Mouse (Mus musculus) CD4-positive naive resting alpha-beta T cell, adult 57 days (primary cell): ENCODE measurements around the gene Pcyt2. TPM values are rescaled to one million over a fixed set of nuclear protein-coding genes. Genes with fewer than 3 reads are reported as not detected.

Experiments used
- total RNA-seq: library from RNA; stranded (reverse); gene quantifications from one replicate; pipeline ENCODE4 v1.2.4, GENCODE M21; 2023

Pcyt2 gene
- 153 TPM for total RNA-seq

DNA sequence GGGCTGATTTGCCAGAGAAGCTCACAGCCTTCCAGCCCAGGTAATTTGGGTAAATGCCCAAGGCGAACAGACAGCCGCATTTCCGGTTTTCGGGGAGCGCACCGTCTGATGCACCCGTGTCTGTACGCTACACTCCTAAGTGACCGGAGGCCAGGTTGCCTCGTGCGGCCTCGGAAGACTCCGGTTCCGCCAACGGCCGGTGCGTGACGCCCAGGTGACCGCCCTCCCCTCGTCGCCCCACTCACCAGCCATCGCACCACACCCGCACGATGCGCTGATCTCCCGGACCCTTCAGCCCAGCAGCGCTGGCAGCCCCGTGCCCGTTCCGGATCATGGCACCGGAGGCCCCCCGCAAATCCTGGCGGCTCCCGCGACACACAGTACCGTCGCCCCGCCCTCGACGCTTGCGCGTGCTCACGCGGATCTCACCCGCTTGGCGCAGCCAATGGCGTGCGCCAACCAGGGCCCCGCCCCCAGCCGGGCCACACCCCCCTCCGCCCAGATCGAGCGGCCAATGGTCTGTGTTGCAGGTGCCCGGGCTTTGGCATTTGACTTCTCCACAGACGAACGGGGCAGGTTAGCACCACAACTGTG lies at the start of gene Pcyt2:
Gene Pcyt2 (minus strand): TSS at position 418 of the 594 bp plus-strand sequence.

DNA sequence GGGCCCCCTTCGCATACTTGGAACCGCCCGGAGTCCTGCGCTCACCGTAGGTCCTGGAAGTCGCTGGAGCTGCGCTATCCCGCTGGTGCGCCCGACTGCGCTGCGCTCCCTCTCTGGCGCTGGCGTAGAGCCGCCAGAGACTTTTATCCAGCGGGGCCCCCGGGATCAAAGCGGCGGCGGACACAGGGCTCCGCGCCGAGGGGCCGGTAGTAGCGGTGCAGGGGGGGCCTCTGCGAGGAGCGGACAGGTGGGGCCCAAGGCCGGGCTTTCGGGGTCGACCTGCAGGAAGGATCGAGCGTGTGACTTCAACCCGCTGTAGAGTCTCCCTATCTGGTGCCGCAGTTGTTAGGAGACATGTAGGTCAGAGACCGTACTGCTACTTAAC lies 43.3 kb upstream of the Pcyt2 start, which contains the start of gene Notum:
Gene Notum (minus strand): TSS at position 100 of the 385 bp plus-strand sequence.

GRCm38 (mm10) chr11:120648001-120648476 lies 30.3 kb upstream of the Pcyt2 start, which contains the start of gene Myadml2:
Gene Myadml2, minus strand, starts transcription at chr11:120648158.

GRCm38 (mm10) chr11:120643601-120643987 lies 25.9 kb upstream of the Pcyt2 start, which contains the start of gene Pycr1:
Gene Pycr1, minus strand, starts transcription at chr11:120643769.

DNA sequence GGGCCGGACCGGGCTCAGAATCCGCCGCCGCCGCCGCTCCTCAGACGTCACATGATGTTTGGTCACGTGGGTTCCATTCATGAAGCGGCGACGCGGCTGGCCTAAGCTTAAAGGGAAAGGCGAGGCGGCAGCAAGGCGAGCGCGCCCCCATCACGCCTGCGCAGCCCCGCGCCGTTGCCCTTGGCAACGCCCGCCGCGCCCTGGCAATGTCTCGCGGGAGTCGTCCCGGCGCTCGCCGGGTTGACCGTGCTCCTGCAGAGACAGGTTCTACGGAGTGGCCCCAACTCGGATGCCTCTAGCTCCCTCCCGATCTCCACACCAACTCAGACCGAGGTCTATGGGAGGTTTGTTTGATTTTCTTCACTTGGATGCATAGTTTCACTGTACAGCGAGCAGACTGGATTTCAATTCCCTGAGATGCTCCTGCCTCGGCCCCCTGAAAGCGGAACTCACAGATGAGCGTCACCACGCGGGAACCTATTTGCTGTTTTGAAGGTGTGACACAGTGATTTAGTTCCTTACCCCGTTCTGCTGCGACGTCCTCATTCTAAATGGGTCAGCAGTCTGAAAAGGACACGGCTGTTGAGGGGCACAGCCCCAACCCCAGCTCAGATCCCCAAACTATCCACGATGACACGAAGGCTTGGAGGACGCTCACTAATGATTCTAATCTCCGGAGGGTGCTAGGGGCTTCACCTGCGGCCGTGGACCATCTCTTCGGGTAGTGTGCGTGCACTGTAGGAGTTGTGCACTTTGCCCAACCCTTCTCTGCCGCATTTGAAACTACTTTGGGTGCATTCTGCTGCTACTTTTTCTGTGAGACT lies 16.0 kb upstream of the Pcyt2 start, which contains the start of gene Mafg:
Gene Mafg (minus strand): TSS at position 81 of the 824 bp plus-strand sequence.

GRCm38 (mm10) chr11:120625152-120625775 lies 7.5 kb upstream of the Pcyt2 start, which contains the start of gene Sirt7:
Gene Sirt7, minus strand, starts transcription at chr11:120625240.

DNA sequence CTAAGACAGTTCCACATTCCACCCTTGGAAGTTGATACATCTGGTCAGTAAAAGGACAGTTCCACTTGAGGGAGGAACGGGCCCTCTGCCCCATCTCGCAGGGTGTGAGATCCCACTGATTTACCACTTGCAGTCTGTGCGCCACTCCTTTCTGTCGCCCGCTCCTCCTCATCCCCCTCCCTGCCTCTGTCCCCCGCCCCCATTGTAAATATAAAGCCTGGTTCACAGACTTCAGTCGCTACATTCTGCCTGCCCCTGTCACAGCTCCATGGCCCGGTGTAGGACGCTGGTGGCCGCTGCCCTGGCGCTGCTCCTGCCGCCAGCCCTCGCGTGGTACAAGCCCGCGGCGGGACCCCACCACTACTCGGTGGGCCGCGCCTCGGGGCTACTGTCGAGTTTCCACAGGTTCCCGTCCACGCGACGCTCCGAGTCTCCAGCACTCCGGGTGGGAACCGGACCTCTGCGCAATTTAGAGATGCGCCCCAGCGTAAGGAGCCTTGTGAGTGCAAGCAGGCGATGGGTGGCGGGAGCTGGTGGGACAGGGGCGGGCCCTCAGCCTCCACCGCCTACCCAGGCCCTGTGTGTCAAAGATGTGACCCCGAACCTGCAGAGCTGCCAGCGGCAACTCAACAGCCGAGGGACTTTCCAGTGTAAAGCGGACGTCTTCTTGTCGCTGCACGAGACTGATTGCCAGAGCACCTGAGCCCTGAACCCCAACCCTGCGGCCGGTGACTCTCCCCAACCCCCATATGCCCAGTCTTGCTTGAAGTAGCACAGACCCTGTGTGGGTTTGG lies 9.3 kb downstream of the Pcyt2 start, which contains the start of gene Npb:
Gene Npb (plus strand): TSS at position 237 of the 794 bp plus-strand sequence.

DNA sequence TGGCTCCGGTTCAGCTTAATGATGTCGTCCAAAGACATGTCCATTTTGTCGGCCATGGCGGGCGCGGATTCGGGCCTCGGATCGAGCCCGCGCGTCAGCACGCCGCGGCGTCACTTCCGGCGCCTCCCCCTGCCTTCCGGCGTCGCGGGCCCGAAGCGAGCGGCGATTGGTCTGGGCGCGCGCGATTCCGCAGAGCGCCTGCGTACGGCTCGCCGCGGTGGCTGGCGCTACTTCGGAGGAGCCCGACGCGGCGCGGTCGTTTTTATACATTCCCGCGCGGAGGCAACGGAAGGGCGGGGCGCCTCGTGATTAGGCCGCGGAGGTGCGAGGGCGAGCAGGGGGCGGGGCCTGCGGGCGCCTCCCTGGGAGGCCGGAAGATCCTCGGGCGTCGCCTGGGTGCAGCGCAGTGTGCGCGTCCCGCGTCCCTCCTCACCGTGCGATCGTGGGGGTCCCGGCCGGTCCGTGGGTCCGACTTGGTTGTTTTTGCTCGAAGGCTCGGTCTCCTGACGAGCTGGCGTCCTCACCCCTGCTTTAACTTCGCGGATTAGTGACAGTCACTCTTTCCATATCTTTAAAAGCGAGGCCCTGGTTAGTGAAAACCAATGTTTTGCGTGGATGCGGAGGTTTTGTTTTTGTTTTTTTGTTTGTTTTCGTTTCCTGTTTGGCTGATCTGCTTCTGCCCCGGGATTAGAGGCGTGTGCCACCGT lies 19.3 kb downstream of the Pcyt2 start, which contains the start of the genes Alyref and Anapc11:
Gene Alyref (minus strand): TSS at position 83 of the 707 bp plus-strand sequence.
Gene Anapc11 (plus strand): TSS at position 139 of the 707 bp plus-strand sequence.

DNA sequence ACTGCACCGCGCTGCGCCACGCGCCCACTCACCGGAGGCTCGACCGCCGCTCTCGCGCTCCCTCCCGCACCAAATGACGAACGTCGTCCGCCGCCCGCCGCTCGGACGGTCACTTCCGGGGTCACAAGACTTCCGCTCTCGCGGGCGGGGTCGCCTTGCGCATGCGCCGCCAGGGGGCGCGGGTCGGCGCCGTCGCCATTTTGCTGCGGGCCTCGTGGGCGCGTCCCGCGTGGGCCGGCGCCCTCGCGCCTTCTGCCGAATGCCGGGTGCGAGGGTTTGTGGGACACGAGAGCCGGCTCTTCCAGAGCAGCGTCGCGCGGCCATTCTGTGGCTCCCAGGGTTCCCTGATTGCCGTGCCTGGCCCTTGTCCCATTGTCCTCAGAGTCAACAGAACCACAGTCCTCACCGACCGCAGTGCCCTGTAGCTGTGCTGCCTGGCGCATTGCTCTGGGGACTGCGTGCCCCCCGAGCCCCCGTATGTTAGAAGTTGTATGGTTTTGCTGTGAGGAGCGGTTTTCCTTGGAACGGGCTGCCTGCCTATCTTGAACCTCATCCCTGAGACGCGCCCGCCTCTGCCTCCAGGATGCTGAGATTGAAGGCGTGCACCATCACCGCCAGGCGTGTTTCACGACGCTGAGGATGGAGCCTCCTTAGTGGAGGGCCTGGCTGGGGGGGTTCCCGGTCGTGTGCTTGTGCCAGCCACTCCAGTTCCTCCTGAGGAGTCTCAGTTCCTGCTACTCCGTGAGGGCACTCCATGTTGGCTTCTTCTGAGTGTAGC lies 36.1 kb downstream of the Pcyt2 start, which contains the start of gene Arhgdia:
Gene Arhgdia (minus strand): TSS at position 135 of the 778 bp plus-strand sequence.

DNA sequence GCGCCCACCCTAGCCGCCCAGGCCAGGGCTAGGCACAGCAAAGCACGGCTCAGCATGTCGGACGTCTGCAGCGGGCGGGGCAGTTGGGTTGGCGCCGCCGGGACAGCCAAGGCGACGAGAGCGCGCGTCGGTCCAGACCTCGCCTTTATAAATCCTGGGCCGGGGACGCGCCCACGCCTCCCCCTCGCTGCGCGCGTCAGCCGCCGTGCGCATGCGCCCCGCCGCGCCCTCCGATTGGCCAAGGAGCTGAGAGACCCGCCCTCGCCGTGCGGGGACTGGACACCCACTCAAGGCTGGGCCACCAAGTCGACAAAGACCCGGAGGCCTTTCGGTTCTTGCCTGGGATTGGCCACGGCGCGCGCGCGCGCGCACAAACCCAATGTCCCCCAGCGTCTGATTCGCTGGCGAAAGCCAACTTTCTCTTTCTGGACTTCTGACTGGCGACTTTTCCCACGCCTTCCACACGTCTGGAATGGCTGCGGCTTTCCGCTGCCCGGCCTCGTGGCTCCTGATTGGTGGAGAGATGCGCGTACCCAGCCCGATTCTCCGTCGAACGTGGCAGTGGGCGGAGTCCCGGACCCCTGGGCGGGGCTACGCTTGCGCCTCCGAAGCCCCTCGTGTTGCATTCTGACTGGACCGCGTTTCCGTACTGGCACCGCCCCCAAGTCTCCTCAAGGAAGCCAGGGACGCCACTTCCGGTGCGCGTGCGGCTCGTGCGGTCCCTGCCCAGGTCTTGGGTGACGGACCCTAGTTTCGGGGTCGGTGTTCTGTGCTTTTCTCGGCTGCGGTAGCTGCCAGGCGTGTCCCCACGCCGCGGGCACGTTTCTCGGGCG lies 44.8 kb downstream of the Pcyt2 start, which contains the start of gene P4hb:
Gene P4hb (minus strand): TSS at position 502 of the 833 bp plus-strand sequence.

Other genes with a start within 250 kb of the Pcyt2 start
- gene Faap100, start 239.2 kb downstream of the Pcyt2 start, total RNA-seq, result 28.0 TPM
- gene Nploc4, start 180.2 kb downstream of the Pcyt2 start, total RNA-seq, result 55.1 TPM
- 46.6 TPM for gene Tspan10, start 175.3 kb downstream of the Pcyt2 start, total RNA-seq
- gene Pde6g, start 164.4 kb downstream of the Pcyt2 start, total RNA-seq, result 0.80 TPM
- gene Oxld1, start 159.9 kb downstream of the Pcyt2 start, total RNA-seq, result 7.1 TPM
- 32.2 TPM for gene Ccdc137, start 159.8 kb downstream of the Pcyt2 start, total RNA-seq
- gene Arl16, start 150.3 kb downstream of the Pcyt2 start, total RNA-seq, result 13.4 TPM
- gene Mrpl12, start 133.3 kb downstream of the Pcyt2 start, total RNA-seq, result 28.5 TPM
- gene Slc25a10, start 126.1 kb downstream of the Pcyt2 start, total RNA-seq, result 9.7 TPM
- gene Gcgr, start 87.2 kb downstream of the Pcyt2 start, total RNA-seq, result not detected
- gene Mcrip1, start 68.2 kb downstream of the Pcyt2 start, total RNA-seq, result 36.1 TPM
- gene Ppp1r27, start 66.8 kb downstream of the Pcyt2 start, total RNA-seq, result not detected
- gene P4hb, start 44.7 kb downstream of the Pcyt2 start, total RNA-seq, result 123 TPM
- 404 TPM for gene Arhgdia, start 36.3 kb downstream of the Pcyt2 start, total RNA-seq
- 109 TPM for gene Alyref, start 19.6 kb downstream of the Pcyt2 start, total RNA-seq
- 71.8 TPM for gene Anapc11, start 19.5 kb downstream of the Pcyt2 start, total RNA-seq
- 3.8 TPM for gene Npb, start 9.5 kb downstream of the Pcyt2 start, total RNA-seq
- 131 TPM for gene Sirt7, start 7.3 kb upstream of the Pcyt2 start, total RNA-seq
- 39.8 TPM for gene Mafg, start 15.7 kb upstream of the Pcyt2 start, total RNA-seq
- 1.2 TPM for gene Pycr1, start 25.8 kb upstream of the Pcyt2 start, total RNA-seq
- not detected for gene Myadml2, start 30.2 kb upstream of the Pcyt2 start, total RNA-seq
- not detected for gene Notum, start 43.2 kb upstream of the Pcyt2 start, total RNA-seq
- gene Aspscr1, start 55.0 kb upstream of the Pcyt2 start, total RNA-seq, result 126 TPM
- 37.5 TPM for gene Cenpx, start 95.8 kb upstream of the Pcyt2 start, total RNA-seq
- 33.3 TPM for gene Lrrc45, start 96.0 kb upstream of the Pcyt2 start, total RNA-seq
- 1.1 TPM for gene Rac3, start 103.5 kb upstream of the Pcyt2 start, total RNA-seq
- gene Dcxr, start 109.3 kb upstream of the Pcyt2 start, total RNA-seq, result 0.65 TPM
- gene Cbr2, start 114.2 kb upstream of the Pcyt2 start, total RNA-seq, result not detected
- 30.9 TPM for gene Hmga1b, start 144.9 kb upstream of the Pcyt2 start, total RNA-seq
- 12.4 TPM for gene Rfng, start 166.3 kb upstream of the Pcyt2 start, total RNA-seq
- gene Gps1, start 166.3 kb upstream of the Pcyt2 start, total RNA-seq, result 64.3 TPM
- gene Dus1l, start 178.5 kb upstream of the Pcyt2 start, total RNA-seq, result 61.8 TPM
- 160 TPM for gene Fasn, start 206.6 kb upstream of the Pcyt2 start, total RNA-seq